Mouse (Mus musculus) mouse trophoblast stem cell (cell line): ENCODE measurements around the gene A630095N17Rik.
"Not testable (repeated sequence)": the region's sequence is repeated elsewhere in the genome, so short reads cannot be mapped to it uniquely, and the experiment has no call there.

ENCODE experiments used
- in situ Hi-C, 2 experiments: fragments of 300-500 bp; cut with MseI, MboI; formaldehyde crosslinking; loops; 2 replicates in 1 of 2; 3 replicates in 1 of 2; pipeline ENCODE4 v1.15.1; 2025

Gene A630095N17Rik

GRCm38 (mm10) chr1:75244175-75244826, 12.4 kb upstream of the A630095N17Rik start:
- in situ Hi-C loops: no loop called here

GRCm38 (mm10) chr1:75243411-75243810, 11.5 kb upstream of the A630095N17Rik start:
- in situ Hi-C loops: no loop called here

GRCm38 (mm10) chr1:75239591-75239990, 7.7 kb upstream of the A630095N17Rik start:
- in situ Hi-C loops: no loop called here

GRCm38 (mm10) chr1:75236117-75237050, 4.5 kb upstream of the A630095N17Rik start, which contains the start of gene Dnajb2:
TSS of gene Dnajb2 (plus strand) at chr1:75236406.
- in situ Hi-C loops: no loop called here

- in situ Hi-C loops: no loop called here
These were observed 2.7 kb upstream of the A630095N17Rik start for GRCm38 (mm10) chr1:75234606-75235005.

GRCm38 (mm10) chr1:75232489-75232888, 587 bp upstream of the A630095N17Rik start:
- in situ Hi-C loops: not testable (repeated sequence)

GRCm38 (mm10) chr1:75231224-75231623, 678 bp downstream of the A630095N17Rik start:
- in situ Hi-C loops: no loop called here

- in situ Hi-C loops: no loop called here
These were observed 1.4 kb downstream of the A630095N17Rik start for GRCm38 (mm10) chr1:75230335-75230994.

- in situ Hi-C loops: no loop called here
These were observed 2.7 kb downstream of the A630095N17Rik start for GRCm38 (mm10) chr1:75229158-75229557.

- in situ Hi-C loops: no loop called here
These were observed 4.2 kb downstream of the A630095N17Rik start for GRCm38 (mm10) chr1:75227653-75228052.

GRCm38 (mm10) chr1:75226138-75226537, 5.8 kb downstream of the A630095N17Rik start:
- in situ Hi-C loops: no loop called here

- in situ Hi-C loops: no loop called here
These were observed 6.4 kb downstream of the A630095N17Rik start for GRCm38 (mm10) chr1:75225473-75225872.

GRCm38 (mm10) chr1:75223532-75223931, 8.4 kb downstream of the A630095N17Rik start:
- in situ Hi-C loops: no loop called here

GRCm38 (mm10) chr1:75222926-75223325, 9.0 kb downstream of the A630095N17Rik start:
- in situ Hi-C loops: no loop called here

- in situ Hi-C loops: no loop called here
These were observed 10.4 kb downstream of the A630095N17Rik start for GRCm38 (mm10) chr1:75221538-75221937.

GRCm38 (mm10) chr1:75219531-75219930, 12.4 kb downstream of the A630095N17Rik start, which contains the start of gene Tuba4a:
TSS of gene Tuba4a (minus strand) at chr1:75219865.
- in situ Hi-C loops: no loop called here

GRCm38 (mm10) chr1:75219078-75219477, 12.8 kb downstream of the A630095N17Rik start:
- in situ Hi-C loops: no loop called here

GRCm38 (mm10) chr1:75218227-75219001, 13.5 kb downstream of the A630095N17Rik start:
- in situ Hi-C loops: no loop called here

- in situ Hi-C loops: no loop called here
These were observed 14.0 kb downstream of the A630095N17Rik start for GRCm38 (mm10) chr1:75217893-75218226.

GRCm38 (mm10) chr1:75216797-75217585, 14.9 kb downstream of the A630095N17Rik start:
- in situ Hi-C loops: no loop called here

GRCm38 (mm10) chr1:75215785-75216184, 16.1 kb downstream of the A630095N17Rik start:
- in situ Hi-C loops: no loop called here
